Mouse (Mus musculus): ENCODE measurements around the gene Adora1. TPM values are rescaled to one million over a fixed set of nuclear protein-coding genes. Genes with fewer than 3 reads are reported as not detected.

The Adora1 gene
- total and polyA plus RNA-seq, 2 experiments: 3.2 to 17.0 TPM

GRCm38 (mm10) chr1:134217028-134217481 is 18.2 kb downstream of the Adora1 start:
- H3K4me1 ChIP-seq (ENCODE audit: control insufficient read depth, insufficient read depth, low read length): peaks cover 19% of the 10 kb centered on the region
- no peaks in the 10 kb centered on the region for H3K27me3 ChIP-seq (ENCODE audit: control insufficient read depth, insufficient read depth, low read length)
- 19% methylated on average over 12 of the region's 12 CpGs for WGBS
- H3K27ac ChIP-seq (replicated peaks; ENCODE audit: insufficient read depth, low read depth, low read length): no peak overlapping the region; the same call in 1 of the 2 replicates
- DNase-seq (ENCODE audit: extremely low read depth, low read depth, low spot score): peak; percentile 62
- peak overlapping the region; percentile 0; the same call in 1 of the 2 replicates for H3K9ac ChIP-seq (ENCODE audit: low read depth, low read length)
- H3K36me3 ChIP-seq (ENCODE audit: control insufficient read depth, insufficient read depth, low read length): no peaks in the 10 kb centered on the region
- H3K79me2 ChIP-seq (ENCODE audit: control insufficient read depth, insufficient read depth, low read length): no peaks in the 10 kb centered on the region
- no peak for TF ChIP-seq CTCF (IDR thresholded peaks at IDR 0.05; ENCODE audit: low read depth, low read length)
- TF ChIP-seq POLR2A (IDR thresholded peaks at IDR 0.05; ENCODE audit: extremely low read depth, insufficient read depth, low read length): no peak
- no peak overlapping the region for H3K4me3 ChIP-seq (ENCODE audit: insufficient read depth, low read depth, low read length)

GRCm38 (mm10) chr1:134216629-134216971 is 18.6 kb downstream of the Adora1 start:
- DNase-seq (ENCODE audit: extremely low read depth, low read depth, low spot score): no peak
- no peaks in the 10 kb centered on the region for H3K27me3 ChIP-seq (ENCODE audit: control insufficient read depth, insufficient read depth, low read length)
- peaks cover 16% of the 10 kb centered on the region for H3K4me1 ChIP-seq (ENCODE audit: control insufficient read depth, insufficient read depth, low read length)
- H3K36me3 ChIP-seq (ENCODE audit: control insufficient read depth, insufficient read depth, low read length): no peaks in the 10 kb centered on the region
- H3K4me3 ChIP-seq (ENCODE audit: insufficient read depth, low read depth, low read length): no peak overlapping the region
- H3K79me2 ChIP-seq (ENCODE audit: control insufficient read depth, insufficient read depth, low read length): no peaks in the 10 kb centered on the region
- no peak for TF ChIP-seq POLR2A (IDR thresholded peaks at IDR 0.05; ENCODE audit: extremely low read depth, insufficient read depth, low read length)
- no peak for TF ChIP-seq CTCF (IDR thresholded peaks at IDR 0.05; ENCODE audit: low read depth, low read length)
- H3K27ac ChIP-seq (replicated peaks; ENCODE audit: insufficient read depth, low read depth, low read length): no peak overlapping the region
- no peak overlapping the region for H3K9ac ChIP-seq (ENCODE audit: low read depth, low read length)
- WGBS: 92% methylated on average over 2 of the region's 2 CpGs

GRCm38 (mm10) chr1:134215751-134216628 is 19.2 kb downstream of the Adora1 start:
- no peak for TF ChIP-seq CTCF (IDR thresholded peaks at IDR 0.05; ENCODE audit: low read depth, low read length)
- no peak for TF ChIP-seq POLR2A (IDR thresholded peaks at IDR 0.05; ENCODE audit: extremely low read depth, insufficient read depth, low read length)
- Histone ChIP-seq H3K9ac (ENCODE audit: low read depth, low read length) (no peak overlapping the region), H3K27ac (replicated peaks; ENCODE audit: insufficient read depth, low read depth, low read length) (no peak overlapping the region), H3K4me1 (ENCODE audit: control insufficient read depth, insufficient read depth, low read length) (peaks cover 16% of the 10 kb centered on the region), H3K27me3 (ENCODE audit: control insufficient read depth, insufficient read depth, low read length) (no peaks in the 10 kb centered on the region), H3K36me3 (ENCODE audit: control insufficient read depth, insufficient read depth, low read length) (no peaks in the 10 kb centered on the region), H3K4me3 (ENCODE audit: insufficient read depth, low read depth, low read length) (no peak overlapping the region), H3K79me2 (ENCODE audit: control insufficient read depth, insufficient read depth, low read length) (no peaks in the 10 kb centered on the region)
- no peak for DNase-seq (ENCODE audit: extremely low read depth, low read depth, low spot score)
- 64% methylated on average over 11 of the region's 11 CpGs for WGBS

- Histone ChIP-seq H3K9ac (ENCODE audit: low read depth, low read length) (no peak overlapping the region), H3K4me3 (ENCODE audit: insufficient read depth, low read depth, low read length) (no peak overlapping the region), H3K36me3 (ENCODE audit: control insufficient read depth, insufficient read depth, low read length) (no peaks in the 10 kb centered on the region), H3K4me1 (ENCODE audit: control insufficient read depth, insufficient read depth, low read length) (peaks cover 16% of the 10 kb centered on the region), H3K79me2 (ENCODE audit: control insufficient read depth, insufficient read depth, low read length) (no peaks in the 10 kb centered on the region), H3K27ac (replicated peaks; ENCODE audit: insufficient read depth, low read depth, low read length) (no peak overlapping the region), H3K27me3 (ENCODE audit: control insufficient read depth, insufficient read depth, low read length) (no peaks in the 10 kb centered on the region)
- TF ChIP-seq CTCF (IDR thresholded peaks at IDR 0.05; ENCODE audit: low read depth, low read length): no peak
- TF ChIP-seq POLR2A (IDR thresholded peaks at IDR 0.05; ENCODE audit: extremely low read depth, insufficient read depth, low read length): no peak
- 81% methylated on average over 7 of the region's 7 CpGs for WGBS
- no peak for DNase-seq (ENCODE audit: extremely low read depth, low read depth, low spot score)
These were observed 20.2 kb downstream of the Adora1 start for GRCm38 (mm10) chr1:134215059-134215458.

- Histone ChIP-seq H3K79me2 (ENCODE audit: control insufficient read depth, insufficient read depth, low read length) (no peaks in the 10 kb centered on the region), H3K27ac (replicated peaks; ENCODE audit: insufficient read depth, low read depth, low read length) (no peak overlapping the region), H3K9ac (ENCODE audit: low read depth, low read length) (no peak overlapping the region), H3K4me1 (ENCODE audit: control insufficient read depth, insufficient read depth, low read length) (peaks cover 12% of the 10 kb centered on the region), H3K36me3 (ENCODE audit: control insufficient read depth, insufficient read depth, low read length) (no peaks in the 10 kb centered on the region), H3K4me3 (ENCODE audit: insufficient read depth, low read depth, low read length) (no peak overlapping the region), H3K27me3 (ENCODE audit: control insufficient read depth, insufficient read depth, low read length) (no peaks in the 10 kb centered on the region)
- 70% methylated on average over 7 of the region's 7 CpGs for WGBS
- TF ChIP-seq POLR2A (IDR thresholded peaks at IDR 0.05; ENCODE audit: extremely low read depth, insufficient read depth, low read length) (no peak), CTCF (IDR thresholded peaks at IDR 0.05; ENCODE audit: low read depth, low read length) (no peak)
- DNase-seq (ENCODE audit: extremely low read depth, low read depth, low spot score): no peak
These were observed 21.8 kb downstream of the Adora1 start for GRCm38 (mm10) chr1:134213405-134213804.

- H3K79me2 ChIP-seq (ENCODE audit: control insufficient read depth, insufficient read depth, low read length): no peaks in the 10 kb centered on the region
These were observed 22.9 kb downstream of the Adora1 start for GRCm38 (mm10) chr1:134212351-134212750.

More at GRCm38 (mm10) chr1:134212351-134212750, 22.9 kb downstream of the Adora1 start:
- Histone ChIP-seq H3K36me3 (ENCODE audit: control insufficient read depth, insufficient read depth, low read length) (no peaks in the 10 kb centered on the region), H3K4me3 (ENCODE audit: insufficient read depth, low read depth, low read length) (no peak overlapping the region), H3K27ac (replicated peaks; ENCODE audit: insufficient read depth, low read depth, low read length) (no peak overlapping the region), H3K27me3 (ENCODE audit: control insufficient read depth, insufficient read depth, low read length) (no peaks in the 10 kb centered on the region), H3K4me1 (ENCODE audit: control insufficient read depth, insufficient read depth, low read length) (peaks cover 5% of the 10 kb centered on the region), H3K9ac (ENCODE audit: low read depth, low read length) (no peak overlapping the region)
- no peak for DNase-seq (ENCODE audit: extremely low read depth, low read depth, low spot score)
- no peak for TF ChIP-seq CTCF (IDR thresholded peaks at IDR 0.05; ENCODE audit: low read depth, low read length)
- TF ChIP-seq POLR2A (IDR thresholded peaks at IDR 0.05; ENCODE audit: extremely low read depth, insufficient read depth, low read length): no peak
- 84% methylated on average over 6 of the region's 6 CpGs for WGBS

All from liver, adult 2 months (tissue).